ENCODE assay signal across 8 mouse cellular contexts in genomic region chr2:154373961-154374632, GRCm38 (mm10). TPM values are rescaled to one million over a fixed set of nuclear protein-coding genes. Genes with fewer than 3 reads are reported as not detected.
DNase-seq lines count a peak whose midpoint lies in the region; ATAC-seq and TF ChIP-seq lines count a peak whose summit lies in the region.

No protein-coding gene starts in this region.

- 0 out of 2 replicates have a peak, but pooled peaks cover 15% of the 10 kb centered on the region for H3K36me3 ChIP-seq in forebrain, postnatal 0 days (ENCODE audit: insufficient read depth)
- no peaks in the 10 kb centered on the region for H3K36me3 ChIP-seq in forebrain, embryonic 12.5 days (replicated peaks)

- 59% methylated on average over 6 of the region's 6 CpGs for WGBS in forebrain, postnatal 0 days
- 56% methylated on average over 6 of the region's 6 CpGs for WGBS in forebrain, embryonic 12.5 days

- no peaks in the 10 kb centered on the region for H3K9me3 ChIP-seq in forebrain, postnatal 0 days (ENCODE audit: low read length)
- H3K9me3 ChIP-seq in forebrain, embryonic 12.5 days: no peaks in the 10 kb centered on the region

- H3K27me3 ChIP-seq in forebrain, postnatal 0 days (ENCODE audit: insufficient read depth, low read length): no peaks in the 10 kb centered on the region
- H3K27me3 ChIP-seq in forebrain, embryonic 12.5 days: no peaks in the 10 kb centered on the region

- no peak overlapping the region for H3K4me3 ChIP-seq in forebrain, postnatal 0 days (ENCODE audit: low read depth, low read length)
- H3K4me3 ChIP-seq in forebrain, embryonic 12.5 days (replicated peaks): no peak overlapping the region

- no peak overlapping the region for H3K4me2 ChIP-seq in forebrain, postnatal 0 days (ENCODE audit: low read depth)
- H3K4me2 ChIP-seq in forebrain, embryonic 12.5 days: no peak overlapping the region

- H3K4me1 ChIP-seq in forebrain, postnatal 0 days (ENCODE audit: insufficient read depth): no peaks in the 10 kb centered on the region
- peaks cover 9% of the 10 kb centered on the region for H3K4me1 ChIP-seq in forebrain, embryonic 12.5 days

- DNase-seq in forebrain, postnatal 0 days: peak; percentile 73
- peak; percentile 82 to 84 for DNase-seq in B cell, adult 2 months
- peak; percentile 66 for DNase-seq in adrenal gland, postnatal 25 days
- DNase-seq in kidney, postnatal 14 days: peak; percentile 64
- DNase-seq in lung, postnatal 14 days: peak; percentile 68
- DNase-seq in spleen, postnatal 14 days (ENCODE audit: low spot score in 2 of 2): peak; percentile 31 to 58

- TF ChIP-seq CTCF in forebrain, postnatal 0 days (IDR thresholded peaks at IDR 0.05; ENCODE audit: low read depth): peak; percentile 75

- no peak for ATAC-seq in forebrain, postnatal 0 days
- ATAC-seq in forebrain, embryonic 12.5 days (ENCODE audit: low FRiP score): no peak
- ATAC-seq in erythroblast, adult 5-6 weeks (replicated peaks; ENCODE audit: low FRiP score, poor library complexity, severe bottlenecking): peak; percentile 56

- H3K27ac ChIP-seq in forebrain, postnatal 0 days (ENCODE audit: low read depth, low read length): no peak overlapping the region
- H3K27ac ChIP-seq in forebrain, embryonic 12.5 days: no peak overlapping the region

- H3K9ac ChIP-seq in forebrain, postnatal 0 days: no peak overlapping the region
- H3K9ac ChIP-seq in forebrain, embryonic 12.5 days: no peak overlapping the region

RNA-seq across cellular contexts. Expression of gene Cdk5rap1, which starts 1.3 kb away (rescaled TPM):
- 14.3 and 14.7 TPM in 2 replicates for total RNA-seq in forebrain, postnatal 0 days (2014; rRNA removed)
- polyA plus RNA-seq in forebrain, postnatal 0 days (2015; fragmentation: Nextera tagmentation; extraction: Ambion mirVana): 6.3 and 10.4 TPM in 2 replicates
- polyA plus RNA-seq in forebrain, embryonic 12.5 days (2016; fragmentation: Nextera tagmentation; extraction: Ambion mirVana): 12.8 and 15.2 TPM in 2 replicates
- 12.4 and 18.2 TPM in 2 replicates for total RNA-seq in adrenal gland, postnatal 25 days (2021)
- total RNA-seq in erythroblast, adult 5-6 weeks (2015; ENCODE audit: low replicate concordance): 5.9 and 13.1 TPM in 2 replicates
- total RNA-seq in erythroblast, adult 5-6 weeks (2017; ENCODE audit: low replicate concordance): 12.7 and 21.5 TPM in 2 replicates

RNA-seq across cellular contexts. Expression of gene Snta1, which starts 33.8 kb away (rescaled TPM):
- 23.0 and 25.3 TPM in 2 replicates for total RNA-seq in forebrain, postnatal 0 days (2014; rRNA removed)
- polyA plus RNA-seq in forebrain, postnatal 0 days (2015; fragmentation: Nextera tagmentation; extraction: Ambion mirVana): 14.8 and 15.8 TPM in 2 replicates
- 3.9 and 4.2 TPM in 2 replicates for polyA plus RNA-seq in forebrain, embryonic 12.5 days (2016; fragmentation: Nextera tagmentation; extraction: Ambion mirVana)
- total RNA-seq in adrenal gland, postnatal 25 days (2021): 21.9 and 24.7 TPM in 2 replicates
- not detected in 2 replicates for total RNA-seq in erythroblast, adult 5-6 weeks (2015; ENCODE audit: low replicate concordance)
- total RNA-seq in erythroblast, adult 5-6 weeks (2017; ENCODE audit: low replicate concordance): 0.17 and 0.56 TPM in 2 replicates

Comparison
In these comparisons a context has a peak if more than half of its experiments do, and no peak if none do; other contexts are left out.
1. RNA of gene Snta1, which starts 33.8 kb away (total RNA-seq): 23.0 to 25.3 TPM in forebrain, postnatal 0 days and 21.9 to 24.7 TPM in adrenal gland, postnatal 25 days; 0.17 to 0.56 TPM in erythroblast, adult 5-6 weeks; every median in the first group is over 10 times any median in the second.
2. Peak in every context shown above with its lines, with median percentiles within 50 percentile points of each other: DNase-seq.